ENCODE assay signal across 25 mouse cellular contexts in the genomic region with DNA sequence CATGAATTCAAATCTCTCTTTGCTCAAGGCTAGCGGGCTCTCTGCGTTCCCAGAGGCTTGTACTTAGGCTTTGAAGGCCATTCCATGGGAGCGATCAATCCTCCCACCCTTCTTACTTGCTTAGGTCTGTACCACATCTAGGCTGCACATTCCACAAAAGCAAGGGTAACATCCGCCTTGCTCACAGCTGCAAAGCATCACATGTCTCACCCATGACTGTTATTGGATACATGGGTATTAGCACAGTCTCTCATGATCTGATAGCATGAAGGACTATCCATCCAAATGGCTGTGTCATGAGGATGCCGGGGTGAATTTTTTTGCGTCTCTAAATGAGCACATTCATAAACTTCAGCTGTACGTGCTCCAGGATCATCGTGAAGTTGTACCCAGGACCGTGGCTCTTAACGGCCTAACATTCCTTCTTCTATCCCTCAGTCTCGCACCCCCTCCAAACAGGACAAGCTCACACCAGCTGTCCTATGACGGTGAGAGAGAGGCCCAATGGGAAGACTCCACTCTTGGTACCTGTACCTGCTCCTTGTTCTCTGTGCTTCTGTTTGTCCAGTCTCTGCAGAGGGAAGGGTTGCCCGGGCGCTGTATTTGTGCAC. TPM values are rescaled to one million over a fixed set of nuclear protein-coding genes. Genes with fewer than 3 reads are reported as not detected.
DNase-seq lines count a peak whose midpoint lies in the region; ATAC-seq and TF ChIP-seq lines count a peak whose summit lies in the region.
"Had no signal": no experiment of that assay in that cellular context is flagged by ENCODE, and none has a peak within 500 bp of the region (broad histone marks: within the 10 kb centered on the region; RNA-seq: fewer than 3 reads in every experiment).

No protein-coding gene starts in this region.

- TF ChIP-seq EP300 in lung, postnatal 0 days (IDR thresholded peaks at IDR 0.05): no peak

- DNase-seq in embryonic facial prominence, embryonic 14.5 days (ENCODE audit: low spot score): no peak
- no peak for DNase-seq in embryonic facial prominence, embryonic 10.5 days (ENCODE audit: low spot score)
- peak; percentile 15 for DNase-seq in kidney, postnatal 14 days
- no peak for DNase-seq in kidney, adult 9 months
- DNase-seq in lung, postnatal 0 days (ENCODE audit: low spot score): peak; percentile 28
- no peak for DNase-seq in lung, postnatal 25 days (ENCODE audit: low spot score)
- DNase-seq: cerebellum, adult 18-20 months; cerebellum, postnatal 14 days; gastrocnemius, postnatal 10 days; heart, postnatal 10 days; layer of hippocampus, adult 9-11 months; liver, postnatal 0 days; right cerebral cortex, postnatal 4 days; thymus, adult 18-20 months; thymus, postnatal 36 days had no signal

- no peaks in the 10 kb centered on the region for H3K9me3 ChIP-seq in embryonic facial prominence, embryonic 14.5 days (ENCODE audit: control insufficient read depth, low read length)
- H3K9me3 ChIP-seq in embryonic facial prominence, embryonic 10.5 days: no peaks in the 10 kb centered on the region
- no peaks in the 10 kb centered on the region for H3K9me3 ChIP-seq in lung, postnatal 0 days (ENCODE audit: low read length)
- H3K9me3 ChIP-seq: embryonic facial prominence, embryonic 12.5 days; forebrain, embryonic 15.5 days; heart, embryonic 12.5 days; stomach, embryonic 15.5 days had no signal

- no peak overlapping the region for H3K27ac ChIP-seq in embryonic facial prominence, embryonic 14.5 days (replicated peaks; ENCODE audit: low read depth, low read length)
- no peak overlapping the region for H3K27ac ChIP-seq in embryonic facial prominence, embryonic 10.5 days (replicated peaks)
- 0 out of 2 replicates have a peak overlapping the region, but pooled peaks have one; percentile 26 for H3K27ac ChIP-seq in lung, postnatal 0 days (ENCODE audit: low read length)
- H3K27ac ChIP-seq: embryonic facial prominence, embryonic 12.5 days; forebrain, embryonic 15.5 days; hindbrain, postnatal 0 days; left cerebral cortex, adult 2 months; stomach, embryonic 15.5 days had no signal

- no peak overlapping the region for H3K4me2 ChIP-seq in embryonic facial prominence, embryonic 14.5 days (ENCODE audit: low read depth, low read length)
- H3K4me2 ChIP-seq in lung, postnatal 0 days (replicated peaks; ENCODE audit: low read depth, low read length): no peak overlapping the region
- H3K4me2 ChIP-seq: embryonic facial prominence, embryonic 12.5 days; forebrain, embryonic 15.5 days; heart, embryonic 12.5 days; liver, embryonic 11.5 days; stomach, embryonic 15.5 days had no signal

- ATAC-seq in embryonic facial prominence, embryonic 14.5 days (ENCODE audit: low read depth): peak; percentile 82
- peak; percentile 74 for ATAC-seq in lung, postnatal 0 days
- ATAC-seq in monocyte, adult 5-6 weeks (replicated peaks; ENCODE audit: insufficient number of reproducible peaks, low FRiP score, low TSS enrichment, poor library complexity, severe bottlenecking): 0 out of 2 replicates have a peak, but pooled peaks have one; percentile 17
- ATAC-seq: forebrain, embryonic 15.5 days; hindbrain, postnatal 0 days; intestine, embryonic 16.5 days; liver, postnatal 0 days; midbrain, embryonic 16.5 days had no signal

- no peaks in the 10 kb centered on the region for H3K36me3 ChIP-seq in embryonic facial prominence, embryonic 14.5 days (ENCODE audit: control insufficient read depth, insufficient read depth, low read length)
- H3K36me3 ChIP-seq in embryonic facial prominence, embryonic 10.5 days (replicated peaks): no peaks in the 10 kb centered on the region
- H3K36me3 ChIP-seq in lung, postnatal 0 days (ENCODE audit: insufficient read depth, low read length): no peaks in the 10 kb centered on the region
- H3K36me3 ChIP-seq: embryonic facial prominence, embryonic 12.5 days; forebrain, embryonic 15.5 days; heart, embryonic 12.5 days; stomach, embryonic 15.5 days had no signal

- H3K9ac ChIP-seq in embryonic facial prominence, embryonic 14.5 days (ENCODE audit: low read depth, low read length): no peak overlapping the region
- no peak overlapping the region for H3K9ac ChIP-seq in lung, postnatal 0 days (replicated peaks; ENCODE audit: low read depth)
- H3K9ac ChIP-seq: embryonic facial prominence, embryonic 12.5 days; forebrain, embryonic 15.5 days; heart, embryonic 12.5 days; liver, postnatal 0 days; stomach, embryonic 15.5 days had no signal

- H3K4me3 ChIP-seq in embryonic facial prominence, embryonic 14.5 days (ENCODE audit: low read depth, low read length): no peak overlapping the region
- no peak overlapping the region for H3K4me3 ChIP-seq in embryonic facial prominence, embryonic 10.5 days
- H3K4me3 ChIP-seq in lung, postnatal 0 days (ENCODE audit: low read depth, low read length): no peak overlapping the region
- H3K4me3 ChIP-seq: embryonic facial prominence, embryonic 12.5 days; forebrain, embryonic 15.5 days; heart, embryonic 12.5 days; left cerebral cortex, adult 2 months; stomach, embryonic 15.5 days had no signal

- H3K27me3 ChIP-seq in embryonic facial prominence, embryonic 14.5 days (replicated peaks; ENCODE audit: control insufficient read depth, insufficient read depth, low read length): no peaks in the 10 kb centered on the region
- H3K27me3 ChIP-seq in embryonic facial prominence, embryonic 10.5 days (replicated peaks; ENCODE audit: low read depth, poor library complexity, severe bottlenecking): no peaks in the 10 kb centered on the region
- no peaks in the 10 kb centered on the region for H3K27me3 ChIP-seq in lung, postnatal 0 days (replicated peaks; ENCODE audit: insufficient read depth, low read length)
- H3K27me3 ChIP-seq: embryonic facial prominence, embryonic 12.5 days; forebrain, embryonic 15.5 days; heart, embryonic 12.5 days; stomach, embryonic 15.5 days had no signal

- 0 out of 2 replicates have a peak, but pooled peaks cover 3% of the 10 kb centered on the region for H3K4me1 ChIP-seq in embryonic facial prominence, embryonic 14.5 days (ENCODE audit: control insufficient read depth, insufficient read depth, low read length)
- H3K4me1 ChIP-seq in embryonic facial prominence, embryonic 10.5 days: no peaks in the 10 kb centered on the region
- no peaks in the 10 kb centered on the region for H3K4me1 ChIP-seq in lung, postnatal 0 days (ENCODE audit: insufficient read depth, low read depth, low read length)
- H3K4me1 ChIP-seq: embryonic facial prominence, embryonic 12.5 days; forebrain, embryonic 15.5 days; heart, embryonic 12.5 days; stomach, embryonic 15.5 days had no signal

- 81% methylated on average over 14 of the region's 14 CpGs for WGBS in embryonic facial prominence, embryonic 14.5 days
- 94% methylated on average over 14 of the region's 14 CpGs for WGBS in embryonic facial prominence, embryonic 10.5 days
- 71% methylated on average over 14 of the region's 14 CpGs for WGBS in lung, postnatal 0 days

- no peak for TF ChIP-seq CTCF in lung, postnatal 0 days (IDR thresholded peaks at IDR 0.05)

RNA-seq across cellular contexts. Expression of a gene that starts 22.0 kb away (rescaled TPM):
- polyA plus RNA-seq in embryonic facial prominence, embryonic 14.5 days (2014; fragmentation: Nextera tagmentation; extraction: Ambion mirVana): 273 and 294 TPM in 2 replicates
- 127 and 136 TPM in 2 replicates for polyA plus RNA-seq in embryonic facial prominence, embryonic 10.5 days (2016; fragmentation: Nextera tagmentation; extraction: Ambion mirVana)
- polyA plus RNA-seq in lung, postnatal 0 days (2015; fragmentation: Nextera tagmentation; extraction: Ambion mirVana): 91.4 and 104 TPM in 2 replicates
- total RNA-seq in monocyte, adult 5-6 weeks (2017): 73.2 to 86.9 TPM (median 83.8 TPM) in 3 replicates

RNA-seq across cellular contexts. Expression of a gene that starts 25.9 kb away (rescaled TPM):
- polyA plus RNA-seq in embryonic facial prominence, embryonic 14.5 days (2014; fragmentation: Nextera tagmentation; extraction: Ambion mirVana): 6.9 and 7.0 TPM in 2 replicates
- polyA plus RNA-seq in embryonic facial prominence, embryonic 10.5 days (2016; fragmentation: Nextera tagmentation; extraction: Ambion mirVana): 11.5 and 12.4 TPM in 2 replicates
- polyA plus RNA-seq in lung, postnatal 0 days (2015; fragmentation: Nextera tagmentation; extraction: Ambion mirVana): 1.3 and 1.8 TPM in 2 replicates
- total RNA-seq in monocyte, adult 5-6 weeks (2017): 13.1 to 17.5 TPM (median 16.3 TPM) in 3 replicates

Comparison
In these comparisons a context has a peak if more than half of its experiments do, and no peak if none do; other contexts are left out.
1. DNase-seq: peak in kidney, postnatal 14 days (single experiment) and lung, postnatal 0 days (single experiment); none in embryonic facial prominence, embryonic 14.5 days (single experiment), embryonic facial prominence, embryonic 10.5 days (single experiment), kidney, adult 9 months (single experiment) and lung, postnatal 25 days (single experiment).
2. ATAC-seq: peak in every context shown above with its lines; median percentile 82 in embryonic facial prominence, embryonic 14.5 days; 74 in lung, postnatal 0 days; 17 in monocyte, adult 5-6 weeks.